In the genomic region with DNA sequence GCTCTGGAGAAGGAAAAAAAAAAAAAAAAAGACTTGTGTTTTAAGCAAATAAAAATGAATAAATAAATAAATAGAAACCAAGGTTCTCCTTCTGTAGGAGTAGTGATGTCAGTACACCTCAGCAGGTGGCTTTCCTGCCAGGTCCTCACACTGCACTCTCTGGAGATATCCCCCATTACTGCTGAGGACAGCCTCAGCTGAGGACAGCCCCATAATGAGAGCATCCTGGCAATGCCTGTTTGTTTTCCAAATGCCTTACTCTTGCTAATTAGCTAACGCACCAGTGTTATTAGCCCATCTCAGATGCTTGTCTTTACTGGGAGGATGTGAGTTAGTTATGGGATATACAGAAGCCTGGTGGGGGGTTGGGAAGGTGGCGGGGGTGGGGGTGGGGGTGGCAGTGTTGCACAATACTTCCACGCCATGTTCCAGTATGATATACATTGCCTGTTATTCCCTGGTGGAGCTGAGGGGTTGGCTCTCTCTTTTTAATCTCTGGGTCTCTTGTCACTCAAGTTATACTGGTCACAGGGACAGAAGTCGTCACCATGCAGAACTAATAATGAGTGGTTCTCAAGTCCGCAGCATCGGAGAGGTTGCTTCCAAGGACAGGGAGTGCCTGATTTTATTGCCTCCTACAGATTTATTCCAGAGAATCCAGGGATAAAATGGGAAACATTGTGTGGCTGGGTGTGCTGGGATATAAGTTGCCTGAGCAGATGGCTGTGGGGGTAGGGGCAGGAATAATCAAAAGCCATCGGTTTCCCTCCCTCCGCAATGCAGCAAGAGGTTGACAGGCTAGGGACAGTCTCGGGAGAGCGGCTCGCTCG, we compare ENCODE assay signal across 7 mouse cellular contexts.
DNase-seq lines count a peak whose midpoint lies in the region; ATAC-seq lines count a peak whose summit lies in the region.

No protein-coding gene starts in this region.

- no peaks in the 10 kb centered on the region for H3K4me1 ChIP-seq in liver, embryonic 12.5 days
- peaks cover 7% of the 10 kb centered on the region for H3K4me1 ChIP-seq in forebrain, embryonic 11.5 days (replicated peaks; ENCODE audit: control insufficient read depth, insufficient read depth, low read length)

- no peaks in the 10 kb centered on the region for H3K9me3 ChIP-seq in liver, embryonic 12.5 days (replicated peaks)
- H3K9me3 ChIP-seq in forebrain, embryonic 11.5 days (ENCODE audit: control insufficient read depth, low read length) = no peaks in the 10 kb centered on the region

- no peak for ATAC-seq in liver, embryonic 12.5 days
- peak; percentile 73 for ATAC-seq in forebrain, embryonic 11.5 days (replicated peaks; ENCODE audit: low FRiP score)

- WGBS in liver, embryonic 12.5 days (ENCODE audit: insufficient replicate concordance) = 21% methylated on average over 12 of the region's 12 CpGs
- WGBS in forebrain, embryonic 11.5 days = 11% methylated on average over 12 of the region's 12 CpGs

- no peak overlapping the region for H3K9ac ChIP-seq in liver, embryonic 12.5 days
- no peak overlapping the region for H3K9ac ChIP-seq in forebrain, embryonic 11.5 days (ENCODE audit: low read length)

- H3K4me3 ChIP-seq in liver, embryonic 12.5 days = no peak overlapping the region
- no peak overlapping the region for H3K4me3 ChIP-seq in forebrain, embryonic 11.5 days (ENCODE audit: low read depth, low read length)

- no peak overlapping the region for H3K27ac ChIP-seq in liver, embryonic 12.5 days
- peak overlapping the region; percentile 44; the same call in 1 of the 2 replicates for H3K27ac ChIP-seq in forebrain, embryonic 11.5 days (ENCODE audit: low read depth, low read length)

- intact Hi-C loops in gastrocnemius, postnatal 36 days (cut with DNase I) = no loop called here

- no peak for DNase-seq in liver
- DNase-seq in forebrain, embryonic 11.5 days (ENCODE audit: low spot score) = no peak
- peak; percentile 72 for DNase-seq in layer of hippocampus, adult 9-11 months
- DNase-seq in retina, embryonic 14.5 days (ENCODE audit: low spot score) = peak; percentile 42
- DNase-seq in gastrocnemius, postnatal 36 days = no peak
- DNase-seq in kidney, postnatal 36 days = no peak

- H3K4me2 ChIP-seq in liver, embryonic 12.5 days = peak overlapping the region; percentile 10; the same call in 1 of the 2 replicates
- peak overlapping the region; percentile 38 for H3K4me2 ChIP-seq in forebrain, embryonic 11.5 days (ENCODE audit: low read depth, low read length, severe bottlenecking)

- peaks cover 11% of the 10 kb centered on the region; the same call in 1 of the 2 replicates for H3K27me3 ChIP-seq in liver, embryonic 12.5 days (replicated peaks)
- H3K27me3 ChIP-seq in forebrain, embryonic 11.5 days (ENCODE audit: control insufficient read depth, insufficient read depth, low read length) = no peaks in the 10 kb centered on the region

- no peaks in the 10 kb centered on the region for H3K36me3 ChIP-seq in liver, embryonic 12.5 days
- no peaks in the 10 kb centered on the region for H3K36me3 ChIP-seq in forebrain, embryonic 11.5 days (ENCODE audit: control insufficient read depth, insufficient read depth, low read length)

Comparison
In these comparisons a context has a peak if more than half of its experiments do, and no peak if none do; other contexts are left out.
1. DNase-seq: peak in layer of hippocampus, adult 9-11 months (single experiment) and retina, embryonic 14.5 days (single experiment); none in liver (single experiment), forebrain, embryonic 11.5 days (single experiment), gastrocnemius, postnatal 36 days (0 of 2) and kidney, postnatal 36 days (0 of 2).